Mouse (Mus musculus) CH12.LX (cell line): ENCODE data around the gene Uggt2. TPM values are rescaled to one million over a fixed set of nuclear protein-coding genes. Genes with fewer than 3 reads are reported as not detected.

Experiments
- DNase-seq: peaks from one replicate; pipeline ENCODE4 v3.0.0-alpha.2; 2013; ENCODE audit errors: extremely low read depth
- H3K27ac ChIP-seq: 2 replicates; pipeline ENCODE4 v1.5.1; 2012; ENCODE audit warnings: low read depth, mild to moderate bottlenecking, control low read depth, moderate library complexity; ENCODE audit not compliant: insufficient read depth
- H3K27me3 ChIP-seq: replicated peaks from 2 replicates; pipeline ENCODE3; 2012; ENCODE audit warnings: inconsistent platforms
- H3K36me3 ChIP-seq, 2 experiments: replicated peaks in 1 of 2; 2 replicates each; pipeline versions ENCODE3 to v1.6.1; 2012; ENCODE audit warnings: inconsistent platforms in 1 of 2, low read length in 1 of 2, mild to moderate bottlenecking in 1 of 2, mixed read lengths in 1 of 2, moderate library complexity in 1 of 2; ENCODE audit not compliant: control insufficient read depth in 1 of 2, insufficient read depth in 1 of 2
- H3K4me1 ChIP-seq, 2 experiments: 2 replicates each; pipeline ENCODE4 v1.6.1; 2012; ENCODE audit warnings: inconsistent platforms in 1 of 2, moderate library complexity in 1 of 2; ENCODE audit not compliant: insufficient read depth in 2 of 2, control insufficient read depth in 1 of 2
- H3K4me2 ChIP-seq: 2 replicates; pipeline ENCODE4 v1.6.1; 2012; ENCODE audit warnings: low read depth, mild to moderate bottlenecking, control low read depth; ENCODE audit not compliant: poor library complexity, insufficient read depth, severe bottlenecking
- H3K4me3 ChIP-seq, 3 experiments: fragments of 150-350 bp in 1 of 3; sonication (generic) in 1 of 3; replicated peaks in 1 of 3; 2 replicates each; pipeline versions ENCODE3 to v1.5.1; 2011 to 2012; ENCODE audit warnings: low read depth in 2 of 3, low read length in 2 of 3, mild to moderate bottlenecking in 2 of 3, moderate library complexity in 2 of 3, control low read depth in 1 of 3, improper control_type of control experiment in 1 of 3, inconsistent platforms in 1 of 3, mixed read lengths in 1 of 3; ENCODE audit not compliant: poor library complexity in 1 of 3
- H3K79me2 ChIP-seq: replicated peaks from 2 replicates; pipeline ENCODE4 v1.6.1; 2012; ENCODE audit warnings: mild to moderate bottlenecking, moderate library complexity; ENCODE audit not compliant: control insufficient read depth, poor library complexity, insufficient read depth, severe bottlenecking; ENCODE audit errors: extremely low read depth
- H3K9ac ChIP-seq: 2 replicates; pipeline ENCODE4 v1.6.1; 2012; ENCODE audit warnings: low read depth, mild to moderate bottlenecking, control low read depth, moderate library complexity; ENCODE audit not compliant: insufficient read depth
- H3K9me3 ChIP-seq: replicated peaks from 2 replicates; pipeline ENCODE3; 2012; ENCODE audit warnings: low read length, inconsistent platforms, mixed read lengths
- BHLHE40 ChIP-seq: IDR thresholded peaks from 2 replicates; pipeline ENCODE4 v1.6.1; 2011; ENCODE audit warnings: mild to moderate bottlenecking, low read depth, low read length, improper control_type of control experiment
- CHD2 ChIP-seq: IDR thresholded peaks from 2 replicates; pipeline ENCODE4 v1.6.1; 2011; ENCODE audit warnings: low read length, improper control_type of control experiment
- CTCF ChIP-seq, 2 experiments: IDR thresholded peaks in 1 of 2; conservative IDR thresholded peaks in 1 of 2; 2 replicates each; pipeline ENCODE4 v1.5.1; 2011 to 2012; ENCODE audit warnings: low read depth in 2 of 2, low read length in 2 of 2, improper control_type of control experiment in 1 of 2, inconsistent platforms in 1 of 2, mild to moderate bottlenecking in 1 of 2, moderate library complexity in 1 of 2
- ETS1 ChIP-seq: conservative IDR thresholded peaks from 2 replicates; pipeline ENCODE4 v1.6.1; 2012; ENCODE audit warnings: low read depth, mild to moderate bottlenecking, inconsistent platforms, low read length, improper control_type of control experiment, moderate library complexity
- GABPA ChIP-seq: IDR thresholded peaks from 2 replicates; pipeline ENCODE4 v1.6.1; 2012; ENCODE audit warnings: low read depth, low read length, improper control_type of control experiment, inconsistent platforms; ENCODE audit not compliant: insufficient replicate concordance
- HCFC1 ChIP-seq: IDR thresholded peaks from 2 replicates; pipeline ENCODE4 v1.6.1; 2012; ENCODE audit warnings: low read depth, mild to moderate bottlenecking, inconsistent platforms, low read length, improper control_type of control experiment
- IRF4 ChIP-seq: IDR thresholded peaks from 2 replicates; pipeline ENCODE4 v1.6.1; 2014; ENCODE audit warnings: low read depth, mild to moderate bottlenecking, inconsistent platforms, low read length, improper control_type of control experiment
- JUN ChIP-seq: IDR thresholded peaks from 2 replicates; pipeline ENCODE4 v1.6.1; 2011; ENCODE audit warnings: low read depth, mild to moderate bottlenecking, low read length, improper control_type of control experiment, moderate library complexity; ENCODE audit not compliant: insufficient read depth
- JUND ChIP-seq: conservative IDR thresholded peaks from 2 replicates; pipeline ENCODE4 v1.6.1; 2011; ENCODE audit warnings: low read depth, low read length, improper control_type of control experiment
- MAX ChIP-seq: IDR thresholded peaks from 2 replicates; pipeline ENCODE4 v1.6.1; 2011; ENCODE audit warnings: low read length, improper control_type of control experiment
- MXI1 ChIP-seq: IDR thresholded peaks from 2 replicates; pipeline ENCODE4 v1.6.1; 2011; ENCODE audit warnings: mild to moderate bottlenecking, low read depth, low read length, improper control_type of control experiment
- NRF1 ChIP-seq: IDR thresholded peaks from 2 replicates; pipeline ENCODE4 v1.6.1; 2014; ENCODE audit warnings: low read depth, mild to moderate bottlenecking, inconsistent platforms, low read length, improper control_type of control experiment, moderate library complexity
- PAX5 ChIP-seq: IDR thresholded peaks from 2 replicates; pipeline ENCODE4 v1.6.1; 2012; ENCODE audit warnings: low read length, inconsistent platforms, mixed read lengths
- POLR2A ChIP-seq: IDR thresholded peaks from 2 replicates; pipeline ENCODE4 v1.6.1; 2011; ENCODE audit warnings: low read depth, mild to moderate bottlenecking, improper control_type of control experiment, low read length
- POLR2AphosphoS2 ChIP-seq: IDR thresholded peaks from 2 replicates; pipeline ENCODE4 v1.6.1; 2011; ENCODE audit warnings: low read depth, low read length, improper control_type of control experiment
- RAD21 ChIP-seq: IDR thresholded peaks from 2 replicates; pipeline ENCODE4 v1.6.1; 2011; ENCODE audit warnings: low read depth, mild to moderate bottlenecking, low read length, improper control_type of control experiment, moderate library complexity
- RCOR1 ChIP-seq: conservative IDR thresholded peaks from 2 replicates; pipeline ENCODE4 v1.6.1; 2012; ENCODE audit warnings: low read depth, mild to moderate bottlenecking, inconsistent platforms, low read length, improper control_type of control experiment
- SIN3A ChIP-seq: IDR thresholded peaks from 2 replicates; pipeline ENCODE4 v1.6.1; 2012; ENCODE audit warnings: low read length, improper control_type of control experiment, inconsistent platforms
- SMC3 ChIP-seq: IDR thresholded peaks from 2 replicates; pipeline ENCODE4 v1.6.1; 2011; ENCODE audit warnings: low read depth, low read length, improper control_type of control experiment
- TBP ChIP-seq: conservative IDR thresholded peaks from 2 replicates; pipeline ENCODE4 v1.6.1; 2011; ENCODE audit warnings: low read depth, low read length, improper control_type of control experiment
- UBTF ChIP-seq: IDR thresholded peaks from 2 replicates; pipeline ENCODE4 v1.6.1; 2012; ENCODE audit warnings: low read depth, mild to moderate bottlenecking, inconsistent platforms, low read length, improper control_type of control experiment, moderate library complexity
- dilution Hi-C: fragments of 300-500 bp; cut with MboI; formaldehyde crosslinking; loops from 2 replicates; pipeline ENCODE4 v1.14.3; 2020; ENCODE audit warnings: low sequenced_read_pairs; ENCODE audit not compliant: extremely low pct_unique_long_range_greater_than_20kb, extremely low pct_ligation_motif_present
- in situ Hi-C: fragments of 300-500 bp; cut with MboI; formaldehyde crosslinking; loops from 3 replicates; pipeline ENCODE4 v1.14.3; 2019; ENCODE audit warnings: low sequenced_read_pairs, low pct_ligation_motif_present, low pct_unique_long_range_greater_than_20kb, mixed read lengths
- polyA plus RNA-seq: library from polyadenylated mRNA; unstranded; fragments of >175 nt; gene quantifications from 2 replicates; pipeline ENCODE4 v1.2.1, GENCODE M21; 2012; ENCODE audit warnings: low read depth; ENCODE audit not compliant: insufficient read length
- total RNA-seq, 2 experiments: library from RNA; depleted of rRNA; stranded (reverse); fragments of 300-350 nt in 1 of 2; fragments of >200 nt in 1 of 2; gene quantifications; 2 replicates each; pipeline ENCODE4 v1.2.3; 2012 to 2014

The Uggt2 gene
- total and polyA plus RNA-seq, 3 experiments = 0.42 to 1.2 (median 1.0) TPM

GRCm38 (mm10) chr14:119043765-119044164 lies 55.5 kb downstream of the Uggt2 start:
- Histone ChIP-seq H3K4me1 (0 out of 4 replicates have a peak, but pooled peaks cover 0 to 4% of the 10 kb centered on the region in 2 experiments), H3K36me3 (no peaks in the 10 kb centered on the region), H3K9ac (no peak overlapping the region), H3K9me3 (no peaks in the 10 kb centered on the region), H3K4me2 (no peak overlapping the region), H3K79me2 (no peaks in the 10 kb centered on the region), H3K27ac (no peak overlapping the region), H3K4me3 (no peak overlapping the region), H3K27me3 (no peaks in the 10 kb centered on the region)
- in situ Hi-C loops (no loop called here), dilution Hi-C loops (no loop called here)
- TF ChIP-seq NRF1 (no peak), MXI1 (no peak), PAX5 (no peak), GABPA (no peak), JUND (no peak), JUN (no peak), BHLHE40 (no peak), POLR2A (no peak), POLR2AphosphoS2 (no peak), MAX (no peak), RCOR1 (no peak), CTCF (conservative IDR thresholded peaks at IDR 0.05 in 1 of 2, IDR thresholded peaks at IDR 0.05 in 1 of 2; ENCODE audit: low read depth in 2 of 2, low read length in 2 of 2) (no peak), CHD2 (no peak), TBP (no peak), ETS1 (no peak), IRF4 (no peak), SIN3A (no peak)
- no peak for DNase-seq

DNA sequence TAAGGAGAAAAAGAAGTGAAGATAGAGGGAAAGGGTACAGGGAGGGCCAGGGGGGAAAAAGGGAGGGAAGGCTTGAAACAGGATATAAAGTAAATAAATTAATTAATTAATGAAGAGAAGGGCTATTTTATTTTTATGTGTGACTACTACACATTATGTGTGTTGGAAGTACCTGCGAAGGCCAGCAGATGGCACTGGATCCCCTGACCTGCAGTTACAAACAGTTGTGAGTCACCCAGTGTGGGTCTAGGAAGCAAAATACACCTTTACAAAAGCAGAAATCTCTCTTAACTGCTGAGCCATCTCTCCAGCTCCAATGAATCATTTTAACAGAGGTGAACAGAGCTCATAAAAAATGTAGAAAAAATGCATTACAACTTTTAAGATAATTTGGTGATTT lies 59.0 kb downstream of the Uggt2 start:
- H3K4me3 ChIP-seq = no peak overlapping the region
- TF ChIP-seq RAD21 (peak; percentile 77), CTCF (conservative IDR thresholded peaks at IDR 0.05 in 1 of 2, IDR thresholded peaks at IDR 0.05 in 1 of 2; ENCODE audit: low read depth in 2 of 2, low read length in 2 of 2) (peak; percentile 55 to 76), SMC3 (peak; percentile 70), UBTF (no peak), HCFC1 (no peak), POLR2A (no peak)
- in situ Hi-C loops (no loop called here), dilution Hi-C loops (no loop called here)
- H3K27me3 ChIP-seq = no peaks in the 10 kb centered on the region
- no peaks in the 10 kb centered on the region for H3K79me2 ChIP-seq
- no peaks in the 10 kb centered on the region for H3K9me3 ChIP-seq
- H3K27ac ChIP-seq = no peak overlapping the region
- H3K9ac ChIP-seq = no peak overlapping the region
- DNase-seq = peak; percentile 55
- 0 out of 4 replicates have a peak, but pooled peaks cover 0 to 4% of the 10 kb centered on the region in 2 experiments for H3K4me1 ChIP-seq
- H3K4me2 ChIP-seq = no peak overlapping the region
- no peaks in the 10 kb centered on the region for H3K36me3 ChIP-seq
